Mouse (Mus musculus): ENCODE data around the gene Yeats4. TPM values are rescaled to one million over a fixed set of nuclear protein-coding genes. Genes with fewer than 3 reads are reported as not detected.

The Yeats4 gene
- total RNA-seq, 1 experiment from 2014 or later = 111 TPM

GRCm38 (mm10) chr10:117206070-117206469, 18.2 kb downstream of the Yeats4 start:
- no peak for ATAC-seq (ENCODE audit: extremely low read depth, insufficient number of reproducible peaks, low FRiP score, poor library complexity, severe bottlenecking)

- ATAC-seq (ENCODE audit: extremely low read depth, insufficient number of reproducible peaks, low FRiP score, poor library complexity, severe bottlenecking) = no peak
Measured at GRCm38 (mm10) chr10:117203558-117203981, 20.7 kb downstream of the Yeats4 start.

GRCm38 (mm10) chr10:117202981-117203557, 21.2 kb downstream of the Yeats4 start:
- no peak for ATAC-seq (ENCODE audit: extremely low read depth, insufficient number of reproducible peaks, low FRiP score, poor library complexity, severe bottlenecking)

- no peak for ATAC-seq (ENCODE audit: extremely low read depth, insufficient number of reproducible peaks, low FRiP score, poor library complexity, severe bottlenecking)
Measured at GRCm38 (mm10) chr10:117199701-117200100, 24.6 kb downstream of the Yeats4 start.

- ATAC-seq (ENCODE audit: extremely low read depth, insufficient number of reproducible peaks, low FRiP score, poor library complexity, severe bottlenecking) = no peak
Measured at GRCm38 (mm10) chr10:117196696-117197095, 27.6 kb downstream of the Yeats4 start.

GRCm38 (mm10) chr10:117195748-117196147, 28.6 kb downstream of the Yeats4 start:
- ATAC-seq (ENCODE audit: extremely low read depth, insufficient number of reproducible peaks, low FRiP score, poor library complexity, severe bottlenecking) = no peak

GRCm38 (mm10) chr10:117195005-117195404, 29.3 kb downstream of the Yeats4 start:
- ATAC-seq (ENCODE audit: extremely low read depth, insufficient number of reproducible peaks, low FRiP score, poor library complexity, severe bottlenecking) = no peak

GRCm38 (mm10) chr10:117193364-117193763, 30.9 kb downstream of the Yeats4 start:
- no peak for ATAC-seq (ENCODE audit: extremely low read depth, insufficient number of reproducible peaks, low FRiP score, poor library complexity, severe bottlenecking)

- ATAC-seq (ENCODE audit: extremely low read depth, insufficient number of reproducible peaks, low FRiP score, poor library complexity, severe bottlenecking) = no peak
Measured at GRCm38 (mm10) chr10:117185399-117186089, 38.8 kb downstream of the Yeats4 start.

- ATAC-seq (ENCODE audit: extremely low read depth, insufficient number of reproducible peaks, low FRiP score, poor library complexity, severe bottlenecking) = no peak
Measured at GRCm38 (mm10) chr10:117181098-117181497, 43.2 kb downstream of the Yeats4 start.

- ATAC-seq (ENCODE audit: extremely low read depth, insufficient number of reproducible peaks, low FRiP score, poor library complexity, severe bottlenecking) = no peak
Measured at GRCm38 (mm10) chr10:117174645-117175044, 49.7 kb downstream of the Yeats4 start.

- no peak for ATAC-seq (ENCODE audit: extremely low read depth, insufficient number of reproducible peaks, low FRiP score, poor library complexity, severe bottlenecking)
Measured at GRCm38 (mm10) chr10:117173566-117174438, 50.5 kb downstream of the Yeats4 start.

- no peak for ATAC-seq (ENCODE audit: extremely low read depth, insufficient number of reproducible peaks, low FRiP score, poor library complexity, severe bottlenecking)
Measured at GRCm38 (mm10) chr10:117173111-117173510, 51.2 kb downstream of the Yeats4 start.

GRCm38 (mm10) chr10:117172069-117172468, 52.2 kb downstream of the Yeats4 start:
- ATAC-seq (ENCODE audit: extremely low read depth, insufficient number of reproducible peaks, low FRiP score, poor library complexity, severe bottlenecking) = no peak

- no peak for ATAC-seq (ENCODE audit: extremely low read depth, insufficient number of reproducible peaks, low FRiP score, poor library complexity, severe bottlenecking)
Measured at GRCm38 (mm10) chr10:117166785-117167425, 57.4 kb downstream of the Yeats4 start.

Other genes with a start within 250 kb of the Yeats4 start
- gene Best3, start 238.2 kb downstream of the Yeats4 start, total RNA-seq (2017) = not detected in 2 replicates
- gene Lrrc10, start 179.2 kb downstream of the Yeats4 start, total RNA-seq (2017) = not detected in 2 replicates
- gene Cct2, start 160.7 kb downstream of the Yeats4 start, total RNA-seq (2017) = 204 and 205 TPM in 2 replicates
- gene Frs2, start 76.0 kb downstream of the Yeats4 start, total RNA-seq (2017) = 20.9 and 21.5 TPM in 2 replicates
- not detected in 2 replicates for gene 9530003J23Rik, start 14.2 kb upstream of the Yeats4 start, total RNA-seq (2017)
- gene Lyz2, start 57.8 kb upstream of the Yeats4 start, total RNA-seq (2017) = 2,637 and 2,768 TPM in 2 replicates
- 1.6 and 3.5 TPM in 2 replicates for gene Lyz1, start 68.4 kb upstream of the Yeats4 start, total RNA-seq (2017)
- gene Cpsf6, start 155.5 kb upstream of the Yeats4 start, total RNA-seq (2017) = 121 and 129 TPM in 2 replicates